Mouse (Mus musculus) small intestine, adult 2 months (tissue): Measurements from ENCODE around the gene Reep3.

Experiments used
- CTCF ChIP-seq: fragments of 200-500 bp; IDR thresholded peaks from 2 replicates; pipeline ENCODE4 v1.5.1; 2012; ENCODE audit warnings: low read depth, mild to moderate bottlenecking, control low read depth, inconsistent platforms, low read length, moderate library complexity, mixed read lengths; ENCODE audit not compliant: insufficient replicate concordance, insufficient read length; ENCODE audit errors: extremely low read depth
- POLR2A ChIP-seq: fragments of 200-500 bp; IDR thresholded peaks from 2 replicates; pipeline ENCODE4 v1.6.1; 2012; ENCODE audit warnings: low read depth, mild to moderate bottlenecking, control low read depth, inconsistent platforms, low read length, moderate library complexity

DNA sequence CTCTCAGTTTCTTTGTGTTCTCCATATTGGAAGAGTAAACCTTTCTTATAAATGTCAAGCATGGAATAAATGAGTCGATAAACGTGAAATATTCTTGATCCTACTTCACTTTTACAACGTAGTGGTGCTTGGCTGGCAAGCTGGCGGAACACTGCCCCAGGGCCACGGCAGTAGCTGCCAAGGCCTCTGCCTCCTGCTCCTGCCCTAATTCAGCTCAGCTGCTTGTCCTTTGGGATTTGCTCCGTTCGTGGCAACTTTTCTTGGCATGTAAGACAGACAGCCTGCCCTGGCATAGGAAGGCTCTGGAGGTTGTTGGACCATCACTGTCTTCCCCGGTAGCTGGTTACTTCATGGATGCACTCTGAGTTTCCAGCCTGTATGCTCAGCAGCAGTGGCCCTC lies 19.5 kb upstream of the Reep3 start:
- TF ChIP-seq CTCF, result no peak
- TF ChIP-seq POLR2A, result no peak
